Mouse (Mus musculus): ENCODE data around the gene Palld.

GRCm38 (mm10) chr8:61550006-61550748 is 352.3 kb downstream of the Palld start:
- no peak for TF ChIP-seq POU5F1 (IDR thresholded peaks at IDR 0.05; ENCODE audit: borderline replicate concordance, low read length)
- peak; percentile 96 for TF ChIP-seq CTCF (conservative IDR thresholded peaks at IDR 0.05; ENCODE audit: low read length)

Measured in E14TG2a.4 (cell line).